Mouse (Mus musculus): ENCODE results near the gene Gpr87. TPM values are rescaled to one million over a fixed set of nuclear protein-coding genes. Genes with fewer than 3 reads are reported as not detected.

Gene Gpr87
- total and polyA plus RNA-seq, 3 experiments: not detected

DNA sequence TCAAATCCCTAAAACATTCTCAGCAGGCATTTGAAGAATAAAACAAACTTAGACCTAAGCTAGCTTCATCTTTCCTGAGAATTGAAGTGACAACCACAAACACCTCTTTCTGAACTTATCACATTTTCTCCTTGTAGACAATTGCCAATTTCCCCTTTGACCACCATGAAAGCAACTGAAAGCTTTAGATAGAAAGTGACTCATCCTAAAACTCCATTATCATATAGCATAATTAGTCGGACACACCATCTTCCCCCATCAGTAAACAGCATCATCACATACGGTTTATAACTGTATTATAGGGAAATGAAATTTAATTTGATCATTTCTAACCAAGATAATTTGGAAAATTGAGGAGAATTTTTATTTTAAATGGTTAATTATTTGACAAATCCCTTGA, 27.4 kb upstream of the Gpr87 start:
- no peak overlapping the region for H3K9ac ChIP-seq (ENCODE audit: control insufficient read depth, low read depth, low read length, poor library complexity, severe bottlenecking)
- no peaks in the 10 kb centered on the region for H3K4me1 ChIP-seq (ENCODE audit: control insufficient read depth in 1 of 2, insufficient read depth in 2 of 2, low read length in 2 of 2)
- no peak for DNase-seq (ENCODE audit: low read depth, low spot score)
- no peak overlapping the region for H3K27ac ChIP-seq (ENCODE audit: control insufficient read depth, low read depth, low read length)
- no peaks in the 10 kb centered on the region for H3K79me2 ChIP-seq (ENCODE audit: control insufficient read depth, insufficient read depth, low read length, poor library complexity)
- no peak overlapping the region for H3K4me3 ChIP-seq (ENCODE audit: control insufficient read depth in 1 of 2, insufficient read depth in 1 of 2, low read depth in 2 of 2, low read length in 2 of 2)
- peaks cover 0 to 3% of the 10 kb centered on the region in 2 experiments; a peak in 2 of 4 replicates for H3K27me3 ChIP-seq (ENCODE audit: control insufficient read depth in 1 of 2, insufficient read depth in 2 of 2, low read length in 2 of 2)
- TF ChIP-seq EP300 (IDR thresholded peaks at IDR 0.05; ENCODE audit: low read depth in 1 of 2, low read length in 2 of 2) (0 out of 4 replicates have a peak, but pooled peaks of 1 of the 2 experiments have one; percentile 13), CHD1 (IDR thresholded peaks at IDR 0.05; ENCODE audit: low read depth, low read length) (no peak)
- no peaks in the 10 kb centered on the region for H3K9me3 ChIP-seq (replicated peaks; ENCODE audit: insufficient read depth, low read length)
- H3K36me3 ChIP-seq (ENCODE audit: control insufficient read depth in 1 of 2, insufficient read depth in 2 of 2, low read length in 2 of 2): no peaks in the 10 kb centered on the region; a peak in 1 of 4 replicates

DNA sequence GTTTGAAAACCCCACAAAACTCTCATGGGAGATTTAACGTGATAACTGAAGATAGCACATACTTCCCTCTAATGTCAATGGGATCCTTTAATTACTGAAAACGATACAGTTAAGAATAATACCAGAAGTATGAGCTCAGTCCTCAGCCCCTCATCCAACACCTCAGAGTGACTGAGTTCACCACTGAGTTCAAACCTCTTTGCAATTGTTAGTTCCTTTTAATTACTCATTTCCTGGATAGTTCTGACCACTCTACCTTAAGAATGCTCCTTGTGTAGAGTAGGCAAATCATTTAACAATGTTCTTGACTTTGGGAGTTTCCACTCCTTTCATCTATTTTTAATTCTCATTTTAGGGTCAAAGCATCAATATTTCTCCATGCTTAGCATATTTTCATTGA, 24.4 kb upstream of the Gpr87 start:
- no peak overlapping the region for H3K4me3 ChIP-seq (ENCODE audit: control insufficient read depth in 1 of 2, insufficient read depth in 1 of 2, low read depth in 2 of 2, low read length in 2 of 2)
- no peaks in the 10 kb centered on the region for H3K79me2 ChIP-seq (ENCODE audit: control insufficient read depth, insufficient read depth, low read length, poor library complexity)
- no peaks in the 10 kb centered on the region for H3K9me3 ChIP-seq (replicated peaks; ENCODE audit: insufficient read depth, low read length)
- no peaks in the 10 kb centered on the region for H3K4me1 ChIP-seq (ENCODE audit: control insufficient read depth in 1 of 2, insufficient read depth in 2 of 2, low read length in 2 of 2)
- TF ChIP-seq MAFK (IDR thresholded peaks at IDR 0.05; ENCODE audit: borderline replicate concordance, low read depth, low read length) (no peak), POLR2AphosphoS5 (IDR thresholded peaks at IDR 0.05; ENCODE audit: borderline replicate concordance, low read depth, low read length) (no peak), GABPA (IDR thresholded peaks at IDR 0.05; ENCODE audit: low read depth, low read length) (no peak), MAZ (IDR thresholded peaks at IDR 0.05; ENCODE audit: low read depth, low read length) (no peak), MYB (IDR thresholded peaks at IDR 0.05; ENCODE audit: low read depth, low read length) (no peak), MAX (IDR thresholded peaks at IDR 0.05; ENCODE audit: low read length) (no peak), MYC (IDR thresholded peaks at IDR 0.05; ENCODE audit: low read depth, low read length) (no peak), CHD1 (IDR thresholded peaks at IDR 0.05; ENCODE audit: low read depth, low read length) (no peak), POLR2A (IDR thresholded peaks at IDR 0.05; ENCODE audit: control insufficient read depth in 1 of 2, insufficient read depth in 1 of 2, low read depth in 1 of 2, low read length in 2 of 2, poor library complexity in 1 of 2) (no peak), MEF2A (IDR thresholded peaks at IDR 0.05; ENCODE audit: extremely low read depth, insufficient replicate concordance, low read depth, low read length, poor library complexity, severe bottlenecking) (no peak), CTCF (IDR thresholded peaks at IDR 0.05 in 2 of 3, conservative IDR thresholded peaks at IDR 0.05 in 1 of 3; ENCODE audit: control insufficient read depth in 1 of 3, insufficient read depth in 1 of 3, low read depth in 2 of 3, low read length in 3 of 3, poor library complexity in 1 of 3, severe bottlenecking in 1 of 3) (no peak), TAL1 (IDR thresholded peaks at IDR 0.05; ENCODE audit: low read length) (no peak)
- peaks cover 0 to 3% of the 10 kb centered on the region in 2 experiments; a peak in 2 of 4 replicates for H3K27me3 ChIP-seq (ENCODE audit: control insufficient read depth in 1 of 2, insufficient read depth in 2 of 2, low read length in 2 of 2)
- no peak overlapping the region for H3K9ac ChIP-seq (ENCODE audit: control insufficient read depth, low read depth, low read length, poor library complexity, severe bottlenecking)
- DNase-seq (ENCODE audit: low read depth, low spot score): no peak
- no peaks in the 10 kb centered on the region; a peak in 1 of 4 replicates for H3K36me3 ChIP-seq (ENCODE audit: control insufficient read depth in 1 of 2, insufficient read depth in 2 of 2, low read length in 2 of 2)
- H3K27ac ChIP-seq (ENCODE audit: control insufficient read depth, low read depth, low read length): no peak overlapping the region

DNA sequence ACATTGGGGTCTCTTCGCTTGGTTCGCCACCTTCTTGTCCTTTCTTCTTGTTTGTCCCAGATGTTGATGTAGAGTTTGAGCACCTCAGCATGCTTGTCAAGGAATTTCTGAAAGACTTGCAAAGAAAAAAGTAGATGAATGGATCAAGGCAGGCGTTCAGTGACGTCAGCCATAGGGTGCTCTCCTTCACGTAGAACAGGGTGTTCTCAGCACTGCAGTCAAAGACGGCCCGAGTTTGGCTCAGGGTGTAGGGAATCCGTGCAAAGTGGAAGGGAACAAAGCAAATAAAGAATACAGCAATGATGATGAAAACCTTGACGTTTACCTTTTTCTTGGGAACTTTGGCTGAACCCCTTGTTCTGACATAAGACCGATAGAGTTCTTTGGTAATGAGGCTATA, 22.3 kb upstream of the Gpr87 start:
- H3K4me1 ChIP-seq (ENCODE audit: control insufficient read depth in 1 of 2, insufficient read depth in 2 of 2, low read length in 2 of 2): no peaks in the 10 kb centered on the region
- no peaks in the 10 kb centered on the region for H3K9me3 ChIP-seq (replicated peaks; ENCODE audit: insufficient read depth, low read length)
- no peak overlapping the region for H3K9ac ChIP-seq (ENCODE audit: control insufficient read depth, low read depth, low read length, poor library complexity, severe bottlenecking)
- DNase-seq (ENCODE audit: low read depth, low spot score): no peak
- no peaks in the 10 kb centered on the region for H3K79me2 ChIP-seq (ENCODE audit: control insufficient read depth, insufficient read depth, low read length, poor library complexity)
- no peaks in the 10 kb centered on the region; a peak in 1 of 4 replicates for H3K27me3 ChIP-seq (ENCODE audit: control insufficient read depth in 1 of 2, insufficient read depth in 2 of 2, low read length in 2 of 2)
- no peaks in the 10 kb centered on the region; a peak in 1 of 4 replicates for H3K36me3 ChIP-seq (ENCODE audit: control insufficient read depth in 1 of 2, insufficient read depth in 2 of 2, low read length in 2 of 2)
- TF ChIP-seq MAX (IDR thresholded peaks at IDR 0.05; ENCODE audit: low read length) (no peak), NRF1 (IDR thresholded peaks at IDR 0.05; ENCODE audit: insufficient read depth, low read depth, low read length, poor library complexity, severe bottlenecking) (no peak), RAD21 (IDR thresholded peaks at IDR 0.05; ENCODE audit: low read depth, low read length) (no peak), ELF1 (IDR thresholded peaks at IDR 0.05; ENCODE audit: low read depth, low read length) (no peak)
- H3K27ac ChIP-seq (ENCODE audit: control insufficient read depth, low read depth, low read length): no peak overlapping the region
- H3K4me3 ChIP-seq (ENCODE audit: control insufficient read depth in 1 of 2, insufficient read depth in 1 of 2, low read depth in 2 of 2, low read length in 2 of 2): no peak overlapping the region
